Mouse (Mus musculus) cerebellum, adult 9-11 months (tissue): ENCODE data around the gene Nav3.

Source experiments
- DNase-seq: peaks from one replicate; pipeline ENCODE4 v3.0.0; 2022

The Nav3 gene

GRCm38 (mm10) chr10:110380792-110381191, 75.2 kb downstream of the Nav3 start:
- no peak for DNase-seq

- no peak for DNase-seq
Measured at GRCm38 (mm10) chr10:110372724-110373455, 83.1 kb downstream of the Nav3 start.

- no peak for DNase-seq
Measured at GRCm38 (mm10) chr10:110352148-110352547, 103.9 kb downstream of the Nav3 start.

GRCm38 (mm10) chr10:110330030-110330429, 126.0 kb downstream of the Nav3 start:
- DNase-seq: no peak

GRCm38 (mm10) chr10:110329629-110330028, 126.4 kb downstream of the Nav3 start:
- DNase-seq: no peak

GRCm38 (mm10) chr10:110322082-110322632, 133.8 kb downstream of the Nav3 start:
- DNase-seq: no peak

GRCm38 (mm10) chr10:110317275-110317674, 138.7 kb downstream of the Nav3 start:
- DNase-seq: no peak

- DNase-seq: no peak
Measured at GRCm38 (mm10) chr10:110314525-110314924, 141.5 kb downstream of the Nav3 start.

GRCm38 (mm10) chr10:110313959-110314358, 142.0 kb downstream of the Nav3 start:
- DNase-seq: no peak

- no peak for DNase-seq
Measured at GRCm38 (mm10) chr10:110309511-110309910, 146.5 kb downstream of the Nav3 start.

- peak; percentile 71 for DNase-seq
Measured at GRCm38 (mm10) chr10:110305609-110306008, 150.4 kb downstream of the Nav3 start.

- no peak for DNase-seq
Measured at GRCm38 (mm10) chr10:110290016-110290623, 165.9 kb downstream of the Nav3 start.

GRCm38 (mm10) chr10:110283879-110284278, 172.1 kb downstream of the Nav3 start:
- no peak for DNase-seq

GRCm38 (mm10) chr10:110272818-110273217, 183.2 kb downstream of the Nav3 start:
- no peak for DNase-seq

GRCm38 (mm10) chr10:110270561-110270960, 185.4 kb downstream of the Nav3 start:
- DNase-seq: no peak

- DNase-seq: no peak
Measured at GRCm38 (mm10) chr10:110242128-110242561, 213.9 kb downstream of the Nav3 start.

GRCm38 (mm10) chr10:110240667-110241066, 215.3 kb downstream of the Nav3 start:
- DNase-seq: no peak

- DNase-seq: peak; percentile 22
Measured at GRCm38 (mm10) chr10:110233307-110233930, 222.6 kb downstream of the Nav3 start.

- DNase-seq: peak; percentile 36
Measured at GRCm38 (mm10) chr10:110206411-110206810, 249.6 kb downstream of the Nav3 start.

- peak; percentile 48 for DNase-seq
Measured at GRCm38 (mm10) chr10:110204121-110204697, 251.8 kb downstream of the Nav3 start.

- DNase-seq: peak; percentile 54
Measured at GRCm38 (mm10) chr10:110192881-110193280, 263.1 kb downstream of the Nav3 start.

- DNase-seq: peak; percentile 85
Measured at GRCm38 (mm10) chr10:110192026-110192805, 263.8 kb downstream of the Nav3 start.
